Mouse (Mus musculus) CH12.LX (cell line): ENCODE results near the gene Rfc1. TPM values are rescaled to one million over a fixed set of nuclear protein-coding genes. Genes with fewer than 3 reads are reported as not detected.

ENCODE experiments used
- DNase-seq: peaks from one replicate; pipeline ENCODE4 v3.0.0-alpha.2; 2013; ENCODE audit errors: extremely low read depth
- H3K27ac ChIP-seq: 2 replicates; pipeline ENCODE4 v1.5.1; 2012; ENCODE audit warnings: low read depth, mild to moderate bottlenecking, control low read depth, moderate library complexity; ENCODE audit not compliant: insufficient read depth
- H3K27me3 ChIP-seq: replicated peaks from 2 replicates; pipeline ENCODE3; 2012; ENCODE audit warnings: inconsistent platforms
- H3K36me3 ChIP-seq, 2 experiments: replicated peaks in 1 of 2; 2 replicates each; pipeline versions ENCODE3 to v1.6.1; 2012; ENCODE audit warnings: inconsistent platforms in 1 of 2, low read length in 1 of 2, mild to moderate bottlenecking in 1 of 2, mixed read lengths in 1 of 2, moderate library complexity in 1 of 2; ENCODE audit not compliant: control insufficient read depth in 1 of 2, insufficient read depth in 1 of 2
- H3K4me1 ChIP-seq, 2 experiments: 2 replicates each; pipeline ENCODE4 v1.6.1; 2012; ENCODE audit warnings: inconsistent platforms in 1 of 2, moderate library complexity in 1 of 2; ENCODE audit not compliant: insufficient read depth in 2 of 2, control insufficient read depth in 1 of 2
- H3K4me2 ChIP-seq: 2 replicates; pipeline ENCODE4 v1.6.1; 2012; ENCODE audit warnings: low read depth, mild to moderate bottlenecking, control low read depth; ENCODE audit not compliant: poor library complexity, insufficient read depth, severe bottlenecking
- H3K4me3 ChIP-seq, 3 experiments: fragments of 150-350 bp in 1 of 3; sonication (generic) in 1 of 3; replicated peaks in 1 of 3; 2 replicates each; pipeline versions ENCODE3 to v1.5.1; 2011 to 2012; ENCODE audit warnings: low read depth in 2 of 3, low read length in 2 of 3, mild to moderate bottlenecking in 2 of 3, moderate library complexity in 2 of 3, control low read depth in 1 of 3, improper control_type of control experiment in 1 of 3, inconsistent platforms in 1 of 3, mixed read lengths in 1 of 3; ENCODE audit not compliant: poor library complexity in 1 of 3
- H3K79me2 ChIP-seq: replicated peaks from 2 replicates; pipeline ENCODE4 v1.6.1; 2012; ENCODE audit warnings: mild to moderate bottlenecking, moderate library complexity; ENCODE audit not compliant: control insufficient read depth, poor library complexity, insufficient read depth, severe bottlenecking; ENCODE audit errors: extremely low read depth
- H3K9ac ChIP-seq: 2 replicates; pipeline ENCODE4 v1.6.1; 2012; ENCODE audit warnings: low read depth, mild to moderate bottlenecking, control low read depth, moderate library complexity; ENCODE audit not compliant: insufficient read depth
- H3K9me3 ChIP-seq: replicated peaks from 2 replicates; pipeline ENCODE3; 2012; ENCODE audit warnings: low read length, inconsistent platforms, mixed read lengths
- CHD1 ChIP-seq: IDR thresholded peaks from 2 replicates; pipeline ENCODE4 v1.6.1; 2012; ENCODE audit warnings: low read depth, low read length, improper control_type of control experiment, inconsistent platforms
- E2F4 ChIP-seq: IDR thresholded peaks from 2 replicates; pipeline ENCODE4 v1.6.1; 2011; ENCODE audit warnings: low read depth, low read length, improper control_type of control experiment; ENCODE audit not compliant: insufficient replicate concordance
- ETS1 ChIP-seq: conservative IDR thresholded peaks from 2 replicates; pipeline ENCODE4 v1.6.1; 2012; ENCODE audit warnings: low read depth, mild to moderate bottlenecking, inconsistent platforms, low read length, improper control_type of control experiment, moderate library complexity
- GABPA ChIP-seq: IDR thresholded peaks from 2 replicates; pipeline ENCODE4 v1.6.1; 2012; ENCODE audit warnings: low read depth, low read length, improper control_type of control experiment, inconsistent platforms; ENCODE audit not compliant: insufficient replicate concordance
- MAFK ChIP-seq: IDR thresholded peaks from 2 replicates; pipeline ENCODE4 v1.6.1; 2011; ENCODE audit warnings: low read length, improper control_type of control experiment; ENCODE audit not compliant: insufficient replicate concordance
- MAZ ChIP-seq: IDR thresholded peaks from 2 replicates; pipeline ENCODE4 v1.6.1; 2012; ENCODE audit warnings: low read depth, mild to moderate bottlenecking, inconsistent platforms, low read length, improper control_type of control experiment, moderate library complexity
- MXI1 ChIP-seq: IDR thresholded peaks from 2 replicates; pipeline ENCODE4 v1.6.1; 2011; ENCODE audit warnings: mild to moderate bottlenecking, low read depth, low read length, improper control_type of control experiment
- MYC ChIP-seq: IDR thresholded peaks from 2 replicates; pipeline ENCODE4 v1.6.1; 2011; ENCODE audit warnings: low read depth, mild to moderate bottlenecking, improper control_type of control experiment, low read length
- NELFE ChIP-seq: IDR thresholded peaks from 2 replicates; pipeline ENCODE4 v1.6.1; 2011; ENCODE audit warnings: low read depth, low read length, improper control_type of control experiment
- NRF1 ChIP-seq: IDR thresholded peaks from 2 replicates; pipeline ENCODE4 v1.6.1; 2014; ENCODE audit warnings: low read depth, mild to moderate bottlenecking, inconsistent platforms, low read length, improper control_type of control experiment, moderate library complexity
- RCOR1 ChIP-seq: conservative IDR thresholded peaks from 2 replicates; pipeline ENCODE4 v1.6.1; 2012; ENCODE audit warnings: low read depth, mild to moderate bottlenecking, inconsistent platforms, low read length, improper control_type of control experiment
- SIN3A ChIP-seq: IDR thresholded peaks from 2 replicates; pipeline ENCODE4 v1.6.1; 2012; ENCODE audit warnings: low read length, improper control_type of control experiment, inconsistent platforms
- SMC3 ChIP-seq: IDR thresholded peaks from 2 replicates; pipeline ENCODE4 v1.6.1; 2011; ENCODE audit warnings: low read depth, low read length, improper control_type of control experiment
- TBP ChIP-seq: conservative IDR thresholded peaks from 2 replicates; pipeline ENCODE4 v1.6.1; 2011; ENCODE audit warnings: low read depth, low read length, improper control_type of control experiment
- TCF12 ChIP-seq: IDR thresholded peaks from 2 replicates; pipeline ENCODE4 v1.6.1; 2014; ENCODE audit warnings: low read depth, mild to moderate bottlenecking, inconsistent platforms, low read length, improper control_type of control experiment
- UBTF ChIP-seq: IDR thresholded peaks from 2 replicates; pipeline ENCODE4 v1.6.1; 2012; ENCODE audit warnings: low read depth, mild to moderate bottlenecking, inconsistent platforms, low read length, improper control_type of control experiment, moderate library complexity
- USF1 ChIP-seq: IDR thresholded peaks from 2 replicates; pipeline ENCODE4 v1.6.1; 2014; ENCODE audit warnings: low read depth, mild to moderate bottlenecking, inconsistent platforms, low read length, improper control_type of control experiment
- ZC3H11A ChIP-seq: IDR thresholded peaks from 2 replicates; pipeline ENCODE4 v1.6.1; 2012; ENCODE audit warnings: low read depth, mild to moderate bottlenecking, inconsistent platforms, low read length, improper control_type of control experiment
- ZKSCAN1 ChIP-seq: IDR thresholded peaks from 2 replicates; pipeline ENCODE4 v1.6.1; 2012; ENCODE audit warnings: low read depth, inconsistent platforms, low read length, improper control_type of control experiment, borderline replicate concordance
- ZMIZ1 ChIP-seq: IDR thresholded peaks from 2 replicates; pipeline ENCODE4 v1.6.1; 2012; ENCODE audit warnings: low read depth, mild to moderate bottlenecking, inconsistent platforms, low read length, improper control_type of control experiment
- ZNF384 ChIP-seq: IDR thresholded peaks from 2 replicates; pipeline ENCODE4 v1.6.1; 2012; ENCODE audit warnings: low read depth, low read length, improper control_type of control experiment, inconsistent platforms
- dilution Hi-C: fragments of 300-500 bp; cut with MboI; formaldehyde crosslinking; loops from 2 replicates; pipeline ENCODE4 v1.14.3; 2020; ENCODE audit warnings: low sequenced_read_pairs; ENCODE audit not compliant: extremely low pct_unique_long_range_greater_than_20kb, extremely low pct_ligation_motif_present
- in situ Hi-C: fragments of 300-500 bp; cut with MboI; formaldehyde crosslinking; loops from 3 replicates; pipeline ENCODE4 v1.14.3; 2019; ENCODE audit warnings: low sequenced_read_pairs, low pct_ligation_motif_present, low pct_unique_long_range_greater_than_20kb, mixed read lengths
- polyA plus RNA-seq: library from polyadenylated mRNA; unstranded; fragments of >175 nt; gene quantifications from 2 replicates; pipeline ENCODE4 v1.2.1, GENCODE M21; 2012; ENCODE audit warnings: low read depth; ENCODE audit not compliant: insufficient read length
- total RNA-seq, 2 experiments: library from RNA; depleted of rRNA; stranded (reverse); fragments of 300-350 nt in 1 of 2; fragments of >200 nt in 1 of 2; gene quantifications; 2 replicates each; pipeline ENCODE4 v1.2.3; 2012 to 2014

Rfc1 gene
- total and polyA plus RNA-seq, 3 experiments: 64.9 to 83.1 (median 80.8) TPM

DNA sequence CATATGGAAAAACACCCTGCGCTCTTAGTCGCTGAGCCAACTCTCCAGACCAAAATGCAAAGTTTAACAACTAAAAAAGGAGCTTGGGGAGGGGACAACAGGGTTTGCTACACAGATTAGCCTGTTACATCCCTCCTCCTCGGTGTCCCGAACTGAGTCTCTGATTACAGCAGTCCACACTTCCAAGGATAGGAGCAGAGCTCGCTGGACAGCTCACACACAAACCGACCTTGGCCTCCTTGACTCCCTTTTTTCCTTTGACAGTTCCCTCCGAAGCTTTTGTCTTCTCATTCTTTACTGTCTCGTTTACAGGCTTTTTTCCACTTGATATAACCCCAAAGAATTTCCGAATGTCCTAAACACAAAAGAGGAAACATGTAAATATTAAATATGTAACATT is 16.3 kb downstream of the Rfc1 start:
- H3K36me3 ChIP-seq: peaks cover 20 to 63% of the 10 kb centered on the region in 2 experiments
- H3K4me2 ChIP-seq: no peak overlapping the region
- in situ Hi-C loops: no loop called here
- TF ChIP-seq TBP: no peak
- TF ChIP-seq, all 38 proteins: peak for 0
- Histone ChIP-seq H3K4me1 (peaks cover 5 to 29% of the 10 kb centered on the region in 2 experiments), H3K79me2 (peaks cover 6% of the 10 kb centered on the region; the same call in 1 of the 2 replicates), H3K9me3 (no peaks in the 10 kb centered on the region), H3K9ac (no peak overlapping the region), H3K4me3 (no peak overlapping the region), H3K27me3 (no peaks in the 10 kb centered on the region), H3K27ac (no peak overlapping the region)
- dilution Hi-C loops: no loop called here
- no peak for DNase-seq

DNA sequence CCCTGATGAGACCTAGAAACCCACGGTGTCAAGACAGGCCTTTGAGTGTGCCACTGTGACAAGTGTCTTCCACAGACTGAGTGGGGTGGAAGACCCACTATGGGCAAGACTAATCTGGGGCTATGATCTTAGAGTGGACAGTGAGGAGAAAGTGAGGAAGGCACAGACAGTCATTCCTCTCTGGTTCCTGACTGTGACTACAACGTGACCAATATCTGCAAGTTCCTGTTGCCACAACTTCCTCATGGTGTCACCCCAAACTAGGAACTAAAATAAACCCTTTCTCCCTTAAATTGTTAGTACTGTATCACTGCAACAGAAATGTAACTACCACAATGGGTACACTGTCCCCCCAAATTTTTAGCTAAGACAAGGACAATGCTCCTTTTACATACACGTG is 26.6 kb downstream of the Rfc1 start:
- no peaks in the 10 kb centered on the region for H3K9me3 ChIP-seq
- dilution Hi-C loops (no loop called here), in situ Hi-C loops (no loop called here)
- no peak overlapping the region for H3K4me2 ChIP-seq
- no peaks in the 10 kb centered on the region for H3K27me3 ChIP-seq
- H3K36me3 ChIP-seq: peaks cover 41 to 80% of the 10 kb centered on the region in 2 experiments
- H3K9ac ChIP-seq: no peak overlapping the region
- H3K4me3 ChIP-seq: no peak overlapping the region
- TF ChIP-seq ETS1 (no peak), MAZ (no peak), CHD1 (no peak), ZKSCAN1 (no peak), NRF1 (no peak)
- H3K79me2 ChIP-seq: no peaks in the 10 kb centered on the region
- H3K27ac ChIP-seq: no peak overlapping the region
- peaks cover 0 to 15% of the 10 kb centered on the region in 2 experiments; a peak in 2 of 4 replicates for H3K4me1 ChIP-seq
- DNase-seq: no peak

DNA sequence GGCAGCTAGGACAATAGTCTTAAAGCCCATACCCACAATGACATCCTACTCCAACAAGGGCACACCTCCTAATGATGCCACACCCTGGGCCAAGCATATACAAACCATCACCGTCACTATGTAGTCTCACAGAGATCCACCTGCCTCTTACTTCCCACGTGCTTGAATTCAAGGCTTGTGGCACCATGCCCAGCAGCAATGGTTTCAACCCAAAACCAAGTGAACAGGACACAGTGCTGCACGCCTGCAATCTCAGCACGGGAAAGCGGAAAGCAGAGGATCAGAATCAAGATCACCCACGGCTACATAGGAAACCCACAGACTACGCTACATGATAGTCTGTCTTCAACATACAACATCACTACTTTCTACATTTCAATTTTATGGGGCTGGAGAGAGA is 27.3 kb downstream of the Rfc1 start:
- H3K4me3 ChIP-seq: no peak overlapping the region
- H3K36me3 ChIP-seq: peaks cover 39 to 82% of the 10 kb centered on the region in 2 experiments
- no peak overlapping the region for H3K27ac ChIP-seq
- no peak for TF ChIP-seq SIN3A
- TF ChIP-seq MYC: no peak
- TF ChIP-seq UBTF: no peak
- TF ChIP-seq ZKSCAN1: no peak
- TF ChIP-seq CHD1: no peak
- no peak for TF ChIP-seq ZNF384
- TF ChIP-seq USF1: no peak
- TF ChIP-seq TCF12: no peak
- TF ChIP-seq E2F4: no peak
- TF ChIP-seq ZC3H11A: no peak
- TF ChIP-seq MAZ: no peak
- no peak for TF ChIP-seq MAFK
- TF ChIP-seq RCOR1: no peak
- no peak for TF ChIP-seq SMC3
- no peak for TF ChIP-seq MXI1
- no peak for TF ChIP-seq ZMIZ1
- TF ChIP-seq GABPA: no peak
- TF ChIP-seq NELFE: no peak
- H3K4me1 ChIP-seq: peaks cover 0 to 15% of the 10 kb centered on the region in 2 experiments; a peak in 2 of 4 replicates
- in situ Hi-C loops: no loop called here
- dilution Hi-C loops: no loop called here
- DNase-seq: no peak
- no peaks in the 10 kb centered on the region for H3K9me3 ChIP-seq
- no peak overlapping the region for H3K9ac ChIP-seq
- H3K27me3 ChIP-seq: no peaks in the 10 kb centered on the region
- H3K4me2 ChIP-seq: no peak overlapping the region
- H3K79me2 ChIP-seq: no peaks in the 10 kb centered on the region
